Mouse (Mus musculus): Measurements from ENCODE around the gene Gda.

Gene Gda

DNA sequence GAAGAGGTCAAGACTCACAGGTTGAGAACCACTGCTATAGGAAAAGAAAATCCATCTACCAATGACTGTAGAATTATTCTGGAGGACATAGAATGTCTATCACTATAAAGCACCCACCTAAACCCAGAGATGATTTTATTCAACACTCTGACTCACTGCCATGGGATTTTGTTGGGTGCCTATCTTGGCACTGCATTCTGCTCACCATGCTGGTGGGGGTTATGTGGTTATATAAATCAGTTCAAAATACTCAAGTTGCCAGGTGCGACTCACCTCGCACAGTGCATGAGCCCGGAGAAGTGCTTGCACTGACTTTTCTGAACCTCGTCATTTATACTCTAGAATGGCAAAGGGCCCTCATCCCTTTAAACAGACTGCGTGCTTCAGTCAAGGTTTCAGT lies 94.0 kb downstream of the Gda start:
- DNase-seq (ENCODE audit: inconsistent age in 2 of 2, low spot score in 1 of 2) = no peak

DNA sequence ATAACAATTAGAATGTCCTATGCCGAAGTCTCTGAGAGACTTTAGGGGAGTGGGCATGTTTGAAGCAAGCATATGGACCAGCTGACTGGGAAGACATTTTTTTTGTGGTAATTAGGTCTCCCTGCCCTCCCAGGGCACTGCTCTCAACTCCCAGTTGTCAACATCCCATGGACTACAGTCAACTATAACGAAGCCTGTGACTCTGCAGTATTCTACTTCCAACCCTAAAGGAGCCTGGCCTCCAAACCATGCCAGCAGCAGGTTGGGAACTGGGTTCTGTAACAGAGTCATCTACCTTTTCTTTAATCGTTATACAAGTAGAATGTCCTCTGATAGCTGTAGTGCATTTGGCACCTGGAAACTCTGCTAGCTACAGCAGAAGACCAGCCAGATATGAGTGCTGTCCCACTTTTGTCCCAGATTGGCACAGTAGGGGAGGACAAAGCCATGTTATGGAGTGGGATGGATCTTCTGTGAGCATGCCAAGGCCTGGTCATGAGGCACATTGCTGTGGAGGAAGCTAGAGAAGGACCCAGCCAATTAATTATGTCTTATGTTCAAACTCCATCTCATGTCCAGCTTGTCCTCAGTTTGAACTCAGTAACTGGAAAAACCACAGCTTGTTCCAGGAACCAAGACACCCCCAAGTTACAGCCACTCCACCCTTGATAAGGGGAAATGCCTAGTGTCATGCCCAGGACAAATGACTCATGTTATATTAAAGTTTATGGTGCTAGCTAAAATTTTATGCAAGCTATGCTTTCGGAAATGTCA lies 96.6 kb downstream of the Gda start:
- DNase-seq (ENCODE audit: inconsistent age in 2 of 2, low spot score in 1 of 2) = peak; percentile 8 to 46

DNA sequence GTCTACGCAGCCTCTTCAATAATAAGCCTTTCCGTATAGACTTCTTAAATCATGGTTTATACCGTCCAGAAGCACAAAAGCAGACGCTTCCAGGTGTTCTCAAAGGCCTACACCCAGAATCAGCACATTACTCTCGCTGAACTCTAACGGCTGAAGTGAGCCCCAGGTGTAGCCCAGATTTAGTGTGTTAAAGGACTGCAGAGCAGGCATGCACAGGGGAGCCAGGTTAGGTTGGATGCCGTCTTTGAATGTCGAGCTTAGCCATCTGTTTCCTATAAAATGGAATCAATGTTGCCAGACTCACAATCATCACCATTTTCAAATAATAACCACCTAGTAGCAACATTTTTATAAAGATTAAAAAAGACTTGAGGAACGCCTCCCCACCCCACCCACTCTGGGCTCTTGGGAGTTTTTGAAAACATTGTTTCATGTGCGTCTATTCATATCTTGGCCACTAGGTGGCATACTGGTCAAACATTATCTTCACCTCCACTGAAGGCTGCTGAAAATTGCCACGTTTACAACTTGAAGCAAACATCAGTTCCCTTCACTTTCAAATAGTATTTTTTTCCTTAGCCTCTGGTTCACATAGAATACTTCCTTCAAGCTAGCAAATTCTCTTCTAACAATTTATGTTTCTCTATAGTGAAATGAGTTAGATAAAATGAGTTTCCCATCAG lies 100.0 kb downstream of the Gda start:
- peak in 1 of 2 experiments; percentile 72 for DNase-seq (ENCODE audit: inconsistent age in 2 of 2, low spot score in 1 of 2)

DNA sequence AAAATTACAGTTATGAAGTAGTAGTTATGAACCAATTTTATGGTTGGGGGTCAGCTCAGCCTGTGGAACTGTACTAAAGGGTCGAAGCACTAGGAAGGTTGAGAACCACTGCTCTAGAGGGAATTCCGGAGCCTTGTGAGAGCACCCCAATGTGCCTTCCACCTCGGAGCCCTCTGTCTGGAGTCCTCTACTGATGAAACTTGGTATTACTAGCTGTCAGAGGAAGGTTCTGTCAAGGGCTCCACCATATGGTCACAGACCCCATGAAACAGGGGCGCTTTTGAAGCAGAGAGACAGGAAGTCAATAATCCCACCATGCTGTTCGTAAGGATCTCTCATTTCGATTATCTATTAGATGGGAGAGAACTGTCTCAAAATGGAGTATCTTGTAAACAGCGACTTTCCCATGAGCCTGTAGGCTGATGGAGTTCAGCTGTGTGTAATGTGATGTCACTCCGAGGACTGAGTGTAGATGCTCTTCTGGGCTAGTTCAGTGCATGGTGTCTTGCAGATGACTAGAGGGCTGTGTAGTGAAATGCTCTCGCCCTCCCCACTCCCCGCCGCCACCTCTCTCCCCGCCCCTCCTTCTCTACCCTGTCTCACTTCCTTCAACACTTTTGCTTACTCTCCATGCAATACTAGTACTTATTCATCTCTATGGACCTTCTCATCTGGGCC lies 100.7 kb downstream of the Gda start:
- DNase-seq (ENCODE audit: inconsistent age in 2 of 2, low spot score in 1 of 2) = no peak

DNA sequence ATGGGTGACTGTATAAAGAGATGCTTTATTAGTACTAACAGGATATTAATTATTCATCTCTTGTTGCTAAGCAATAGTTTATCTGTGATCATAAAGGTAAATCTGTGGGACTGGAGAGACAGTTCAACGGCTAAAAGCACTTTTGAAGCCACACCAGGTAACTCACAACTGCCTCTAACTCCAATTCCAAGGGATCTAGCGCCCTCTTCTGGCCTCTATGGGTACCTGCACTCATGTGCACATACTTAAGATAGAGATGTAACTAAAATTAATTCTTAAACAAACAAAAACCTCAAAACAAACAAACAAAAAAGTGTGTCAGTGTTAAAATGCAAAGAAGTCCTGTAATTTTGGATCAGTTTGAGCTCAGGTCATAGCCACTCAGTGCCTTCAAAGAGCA lies 101.9 kb downstream of the Gda start:
- DNase-seq (ENCODE audit: inconsistent age in 2 of 2, low spot score in 1 of 2) = peak in 1 of 2 experiments; percentile 31

DNA sequence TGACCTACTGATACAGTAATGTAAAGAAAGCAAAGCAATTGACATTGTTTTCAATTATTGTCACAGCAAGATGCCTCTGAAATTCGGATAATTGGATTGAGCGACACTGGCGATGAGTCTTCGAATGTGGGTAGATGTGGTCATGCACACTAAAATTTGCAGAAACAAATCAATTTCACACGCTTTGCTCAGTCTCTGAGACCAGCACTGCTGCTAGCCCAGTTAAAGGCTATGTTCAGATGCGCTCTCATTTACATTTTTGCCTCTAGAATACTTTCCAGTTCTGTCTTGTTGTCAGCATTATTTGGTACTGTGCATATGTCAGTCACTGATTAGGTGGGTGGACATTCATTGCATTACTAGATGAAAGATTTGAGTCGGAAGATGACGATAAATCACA lies 102.5 kb downstream of the Gda start:
- no peak for DNase-seq (ENCODE audit: inconsistent age in 2 of 2, low spot score in 1 of 2)

DNA sequence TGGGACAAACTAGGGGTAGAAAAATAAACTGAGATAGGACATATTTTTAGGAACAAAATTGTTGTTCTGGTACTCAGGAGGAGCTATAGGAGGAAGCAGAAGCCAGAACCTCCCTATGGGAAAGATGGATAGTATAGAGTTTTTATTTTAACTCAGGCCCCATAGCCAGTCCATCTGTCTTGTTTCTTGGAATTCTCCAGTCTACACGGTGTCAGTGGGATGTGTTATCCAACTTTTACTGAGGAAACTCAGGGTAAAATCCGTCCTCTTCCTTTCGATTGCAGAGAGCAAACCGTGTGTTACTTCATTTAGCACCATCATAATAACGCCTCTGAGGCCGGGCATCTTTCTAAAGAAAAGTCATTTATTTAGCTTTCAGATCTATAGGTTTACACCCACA lies 104.1 kb downstream of the Gda start:
- DNase-seq (ENCODE audit: inconsistent age in 2 of 2, low spot score in 1 of 2) = no peak

DNA sequence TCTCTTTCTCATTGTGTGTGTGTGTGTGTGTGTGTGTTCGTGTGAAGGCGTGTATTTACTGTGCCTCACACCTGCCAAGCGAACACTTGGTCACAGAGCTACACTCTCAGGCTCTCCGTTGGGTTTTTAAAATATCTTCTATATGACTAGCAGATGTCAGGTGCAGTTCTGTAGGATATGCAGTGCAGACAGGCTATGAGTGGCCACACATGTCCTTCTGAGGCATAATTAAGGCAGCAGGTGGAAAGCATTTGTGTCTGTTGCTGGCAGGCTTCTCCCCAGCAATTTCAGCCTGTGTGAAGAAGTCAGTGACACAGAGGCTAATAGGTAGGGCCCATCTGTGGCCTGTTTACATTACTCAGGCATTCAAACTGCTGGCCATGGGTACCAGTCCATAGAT lies 104.7 kb downstream of the Gda start:
- no peak for DNase-seq (ENCODE audit: inconsistent age in 2 of 2, low spot score in 1 of 2)

DNA sequence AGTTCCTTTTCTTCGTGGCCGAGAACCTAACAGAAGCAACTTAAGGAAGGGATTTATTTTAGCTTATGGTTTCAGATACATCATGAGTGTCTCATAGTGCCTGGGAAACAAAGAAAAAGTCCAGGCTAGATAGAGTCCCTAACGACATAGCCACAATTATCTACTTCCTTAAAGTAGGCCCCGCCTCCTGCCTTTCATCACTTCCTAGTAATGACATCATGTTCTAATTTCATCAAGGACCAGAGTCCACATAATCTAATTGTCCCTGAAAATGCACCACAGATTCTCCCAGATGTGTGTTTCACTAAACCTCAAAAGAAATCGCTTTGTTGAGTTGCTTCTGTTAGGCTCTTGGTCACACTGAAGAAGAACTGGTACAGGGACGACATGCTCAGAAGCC lies 115.5 kb downstream of the Gda start:
- no peak for DNase-seq (ENCODE audit: inconsistent age in 2 of 2, low spot score in 1 of 2)

DNA sequence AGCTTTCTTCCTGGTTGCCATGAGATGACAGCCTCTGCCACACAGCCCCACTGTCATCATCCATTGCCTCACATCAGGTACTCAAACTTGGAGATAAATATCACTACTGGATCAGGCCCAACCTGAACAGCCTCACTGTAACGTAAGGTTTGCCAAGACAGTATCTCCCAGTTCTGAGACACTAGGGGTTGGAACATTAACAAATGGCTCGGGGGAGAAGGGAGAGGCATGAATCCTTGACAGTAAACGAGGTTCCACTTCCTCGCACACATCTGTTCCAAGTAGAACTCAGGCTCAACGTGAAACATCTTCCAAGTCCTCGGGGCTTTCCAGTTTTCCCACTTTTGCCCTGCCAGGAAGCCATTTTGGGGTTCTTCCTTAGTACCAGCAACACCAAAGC lies 123.6 kb downstream of the Gda start:
- DNase-seq (ENCODE audit: inconsistent age in 2 of 2, low spot score in 1 of 2) = no peak

DNA sequence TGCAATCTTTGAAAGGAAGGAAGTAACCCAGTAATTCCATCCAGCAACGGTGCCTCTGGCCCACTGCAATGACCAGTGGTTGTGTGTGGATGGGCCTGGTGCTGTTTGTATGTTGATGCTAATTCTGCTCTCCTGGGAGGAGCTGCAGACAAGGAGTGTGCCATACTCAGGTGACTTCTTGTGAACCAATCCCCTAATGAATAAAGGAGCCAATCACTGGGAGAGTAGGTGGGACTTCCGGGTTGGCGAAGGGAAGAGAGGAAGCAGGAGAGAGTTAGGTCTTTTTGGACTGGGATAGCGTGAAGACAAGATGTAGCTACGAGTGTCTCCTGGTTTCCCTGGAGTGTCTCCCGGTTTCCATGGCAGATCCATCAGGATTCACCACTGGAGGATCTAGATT lies 126.6 kb downstream of the Gda start:
- no peak for DNase-seq (ENCODE audit: inconsistent age in 2 of 2, low spot score in 1 of 2)

Measured in adrenal gland, adult (tissue).